Mouse (Mus musculus) layer of hippocampus, adult 2 months (tissue): Measurements from ENCODE around the gene Abl1. TPM values are rescaled to one million over a fixed set of nuclear protein-coding genes. Genes with fewer than 3 reads are reported as not detected.

Experiments used
- DNase-seq, 2 experiments: peaks; one replicate each; pipeline ENCODE4 v3.0.0; 2022; ENCODE audit warnings: low spot score in 2 of 2
- H3K27ac ChIP-seq: fragments of 200-600 bp; 2 replicates; pipeline ENCODE4 v1.8.1; 2022
- H3K4me3 ChIP-seq: fragments of 200-600 bp; 2 replicates; pipeline ENCODE4 v1.8.1; 2022; ENCODE audit warnings: mild to moderate bottlenecking
- CTCF ChIP-seq: fragments of 200-600 bp; conservative IDR thresholded peaks from 2 replicates; pipeline ENCODE4 v1.8.1; 2022; ENCODE audit warnings: antibody characterized with exemption, mild to moderate bottlenecking, moderate library complexity
- total RNA-seq, 2 experiments: library from RNA; stranded (reverse); gene quantifications; 2 replicates each; pipeline ENCODE4 v1.2.3; 2021

The Abl1 gene
- total RNA-seq, 2 experiments from 2014 or later = 44.1 to 44.7 TPM

GRCm38 (mm10) chr2:31785074-31785473 lies 96.9 kb downstream of the Abl1 start:
- Histone ChIP-seq H3K27ac (no peak overlapping the region), H3K4me3 (no peak overlapping the region)
- DNase-seq = peak; percentile 80 to 85
- TF ChIP-seq CTCF = peak; percentile 93

GRCm38 (mm10) chr2:31787029-31787428 lies 98.9 kb downstream of the Abl1 start:
- TF ChIP-seq CTCF = peak; percentile 98
- Histone ChIP-seq H3K27ac (no peak overlapping the region), H3K4me3 (no peak overlapping the region)
- DNase-seq = peak; percentile 67 to 82

- Histone ChIP-seq H3K4me3 (no peak overlapping the region), H3K27ac (no peak overlapping the region)
- TF ChIP-seq CTCF = peak; percentile 64
- DNase-seq = no peak
Observed at GRCm38 (mm10) chr2:31788227-31788626, 100.1 kb downstream of the Abl1 start.

GRCm38 (mm10) chr2:31789215-31789614 lies 101.0 kb downstream of the Abl1 start:
- Histone ChIP-seq H3K4me3 (no peak overlapping the region), H3K27ac (no peak overlapping the region)
- no peak for DNase-seq
- TF ChIP-seq CTCF = no peak

GRCm38 (mm10) chr2:31790728-31791251 lies 102.6 kb downstream of the Abl1 start:
- no peak for TF ChIP-seq CTCF
- Histone ChIP-seq H3K4me3 (no peak overlapping the region), H3K27ac (no peak overlapping the region)
- DNase-seq = no peak

- TF ChIP-seq CTCF = no peak
- no peak overlapping the region for H3K27ac ChIP-seq
Observed at GRCm38 (mm10) chr2:31791260-31791659, 103.1 kb downstream of the Abl1 start.

GRCm38 (mm10) chr2:31792611-31793010 lies 104.4 kb downstream of the Abl1 start:
- peak; percentile 59 for TF ChIP-seq CTCF
- DNase-seq = no peak
- no peak overlapping the region for H3K27ac ChIP-seq
- H3K4me3 ChIP-seq = no peak overlapping the region

More at GRCm38 (mm10) chr2:31791260-31791659, 103.1 kb downstream of the Abl1 start:
- no peak overlapping the region for H3K4me3 ChIP-seq
- DNase-seq = no peak

GRCm38 (mm10) chr2:31796943-31797342 lies 108.8 kb downstream of the Abl1 start:
- H3K27ac ChIP-seq = peak overlapping the region; percentile 39; the same call in 1 of the 2 replicates
- no peak for DNase-seq
- H3K4me3 ChIP-seq = no peak overlapping the region

GRCm38 (mm10) chr2:31801416-31801815 lies 113.2 kb downstream of the Abl1 start:
- DNase-seq = no peak
- TF ChIP-seq CTCF = no peak
- Histone ChIP-seq H3K27ac (no peak overlapping the region), H3K4me3 (no peak overlapping the region)

More at GRCm38 (mm10) chr2:31796943-31797342, 108.8 kb downstream of the Abl1 start:
- no peak for TF ChIP-seq CTCF

- Histone ChIP-seq H3K27ac (peak overlapping the region; percentile 29; the same call in 1 of the 2 replicates), H3K4me3 (no peak overlapping the region)
- TF ChIP-seq CTCF = no peak
- no peak for DNase-seq
Observed at GRCm38 (mm10) chr2:31802811-31803210, 114.6 kb downstream of the Abl1 start.

GRCm38 (mm10) chr2:31803480-31803879 lies 115.3 kb downstream of the Abl1 start:
- no peak for TF ChIP-seq CTCF
- Histone ChIP-seq H3K27ac (peak overlapping the region; percentile 29; the same call in 1 of the 2 replicates), H3K4me3 (no peak overlapping the region)
- no peak for DNase-seq

GRCm38 (mm10) chr2:31806639-31807382 lies 118.6 kb downstream of the Abl1 start:
- TF ChIP-seq CTCF = no peak
- H3K4me3 ChIP-seq = no peak overlapping the region
- H3K27ac ChIP-seq = no peak overlapping the region
- no peak for DNase-seq

- no peak overlapping the region for H3K4me3 ChIP-seq
- peak; percentile 31 for TF ChIP-seq CTCF
- no peak overlapping the region for H3K27ac ChIP-seq
- no peak for DNase-seq
Observed at GRCm38 (mm10) chr2:31808410-31809357, 120.5 kb downstream of the Abl1 start.
